Mouse (Mus musculus): Measurements from ENCODE around the gene Ifitm5.

GRCm38 (mm10) chr7:140912846-140913482 lies 37.1 kb downstream of the Ifitm5 start:
- no peak for TF ChIP-seq CTCF (IDR thresholded peaks at IDR 0.05 in 2 of 3, conservative IDR thresholded peaks at IDR 0.05 in 1 of 3; ENCODE audit: control insufficient read depth in 1 of 3, insufficient read depth in 1 of 3, low read depth in 2 of 3, low read length in 3 of 3, poor library complexity in 1 of 3, severe bottlenecking in 1 of 3)
- no peak for TF ChIP-seq KAT2A (conservative IDR thresholded peaks at IDR 0.05; ENCODE audit: low read depth, low read length)
- no peak for TF ChIP-seq POLR2AphosphoS5 (IDR thresholded peaks at IDR 0.05; ENCODE audit: borderline replicate concordance, low read depth, low read length)
- no peak for TF ChIP-seq RCOR1 (IDR thresholded peaks at IDR 0.05; ENCODE audit: low read depth, low read length)
- no peak for TF ChIP-seq ZKSCAN1 (IDR thresholded peaks at IDR 0.05; ENCODE audit: low read depth, low read length)
